Mouse (Mus musculus) hindbrain, embryonic 10.5 days (tissue): Measurements from ENCODE around the gene Olfr975. TPM values are rescaled to one million over a fixed set of nuclear protein-coding genes. Genes with fewer than 3 reads are reported as not detected.
"Not testable (repeated sequence)": the region's sequence is repeated elsewhere in the genome, so short reads cannot be mapped to it uniquely, and the experiment has no call there.

Experiments
- DNase-seq: peaks from one replicate; pipeline ENCODE4 v3.0.0-alpha.2; 2017; ENCODE audit warnings: low spot score
- H3K27ac ChIP-seq: fragments of 300-500 bp; sonication (generic); 2 replicates; pipeline ENCODE4 v1.5.1; 2016; ENCODE audit warnings: mild to moderate bottlenecking, moderate library complexity
- H3K27me3 ChIP-seq: fragments of 300-500 bp; sonication (generic); 2 replicates; pipeline ENCODE4 v1.6.1; 2016; ENCODE audit warnings: mild to moderate bottlenecking; ENCODE audit not compliant: poor library complexity, insufficient read depth, severe bottlenecking
- H3K36me3 ChIP-seq: fragments of 300-500 bp; sonication (generic); 2 replicates; pipeline ENCODE4 v1.6.1; 2016; ENCODE audit warnings: mild to moderate bottlenecking, moderate library complexity
- H3K4me1 ChIP-seq: fragments of 300-500 bp; sonication (generic); replicated peaks from 2 replicates; pipeline ENCODE4 v1.6.1; 2016; ENCODE audit warnings: mild to moderate bottlenecking
- H3K4me3 ChIP-seq: fragments of 300-500 bp; sonication (generic); 2 replicates; pipeline ENCODE4 v1.5.1; 2016; ENCODE audit warnings: mild to moderate bottlenecking, moderate library complexity
- H3K9me3 ChIP-seq: fragments of 300-500 bp; sonication (generic); 2 replicates; pipeline ENCODE4 v1.6.1; 2016; ENCODE audit warnings: mild to moderate bottlenecking, moderate library complexity
- WGBS: fragments of 180-500 bp; shearing (Covaris S2); methylation state at CpG from one replicate; pipeline ENCODE4 v1.1.7; 2016; 5-methylcytosine and 5-hydroxymethylcytosine counted together
- polyA plus RNA-seq: library from polyadenylated mRNA; unstranded; fragments of >200 nt; fragmentation: Nextera tagmentation; extraction: Ambion mirVana; gene quantifications from 2 replicates; pipeline ENCODE4 v1.2.1, GENCODE M21; 2016

The Olfr975 gene
- not detected in 2 replicates for polyA plus RNA-seq

- Histone ChIP-seq H3K9me3 (no peaks in the 10 kb centered on the region), H3K27me3 (no peaks in the 10 kb centered on the region), H3K4me3 (no peak within 1 kb of the TSS), H3K4me1 (no peaks in the 10 kb centered on the region), H3K36me3 (no peaks in the 10 kb centered on the region), H3K27ac (no peak within 1 kb of the TSS)
- no peak for DNase-seq
- 61% methylated on average over 1 of the region's 1 CpGs for WGBS
Measured at GRCm38 (mm10) chr9:39951946-39952345, at the start of gene Olfr975. Gene Olfr975 (minus strand): TSS chr9:39952046.

DNA sequence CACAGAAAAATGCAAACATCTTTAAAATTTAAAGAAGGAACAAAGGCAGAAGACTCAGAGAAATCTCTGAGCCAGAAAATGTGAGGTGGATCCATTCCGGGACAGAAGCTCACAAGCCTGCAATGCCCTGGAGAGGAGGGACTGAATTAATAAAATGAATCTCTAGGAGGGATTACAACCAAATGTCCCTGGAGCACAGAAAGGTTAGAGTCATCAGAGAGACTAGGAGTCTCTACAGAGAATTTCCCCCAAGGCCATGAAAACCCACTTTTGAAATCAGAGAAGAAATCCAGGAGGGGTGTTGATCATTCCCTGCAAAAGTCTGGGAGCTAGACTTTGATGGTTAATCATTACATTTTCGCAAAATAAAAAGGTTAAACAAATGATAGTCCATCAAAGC is 40.0 kb upstream of the Olfr975 start, which contains the start of gene Olfr978:
Olfr978 (plus strand) TSS at position 301 of the 400 bp plus-strand sequence.
- H3K27me3 ChIP-seq = no peaks in the 10 kb centered on the region
- no peak for DNase-seq
- H3K27ac ChIP-seq = no peak within 1 kb of the TSS
- WGBS = 87% methylated on average over 2 of the region's 2 CpGs
- H3K4me1 ChIP-seq = no peaks in the 10 kb centered on the region
- no peak within 1 kb of the TSS for H3K4me3 ChIP-seq
- H3K36me3 ChIP-seq = no peaks in the 10 kb centered on the region
- H3K9me3 ChIP-seq = no peaks in the 10 kb centered on the region

DNA sequence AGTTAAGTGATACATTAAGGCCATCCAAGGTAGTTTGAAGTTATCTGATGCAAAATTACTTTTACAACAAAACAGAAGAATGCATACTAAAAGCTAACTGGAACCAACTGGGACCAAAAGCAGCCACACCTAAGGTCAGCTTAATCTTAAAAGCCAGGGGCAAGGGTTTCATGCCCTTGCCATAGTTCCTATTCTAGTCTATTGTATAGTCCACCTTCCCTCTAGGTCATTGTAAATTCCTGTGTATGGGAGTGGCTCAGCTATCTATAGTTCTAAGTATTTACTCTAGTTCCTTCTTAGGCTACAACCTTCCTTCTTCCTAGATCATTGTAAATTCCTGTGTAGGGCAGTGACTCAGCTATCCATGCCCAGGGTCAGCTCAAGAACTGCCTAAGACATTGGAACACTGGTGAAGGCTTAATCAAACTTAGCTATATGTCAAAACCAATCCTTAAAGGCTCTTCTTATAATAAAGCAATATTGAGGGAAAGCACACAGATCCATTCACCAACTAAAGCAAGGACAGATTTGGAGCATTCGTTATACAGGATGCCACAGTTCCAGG is 24.8 kb upstream of the Olfr975 start:
- not testable (repeated sequence) for H3K4me1 ChIP-seq, DNase-seq, H3K27me3 ChIP-seq, H3K36me3 ChIP-seq, H3K9me3 ChIP-seq, H3K4me3 ChIP-seq, H3K27ac ChIP-seq
- WGBS = 83% methylated on average over 1 of the region's 1 CpGs

- WGBS = 89% methylated on average over 8 of the region's 9 CpGs
- H3K4me1 ChIP-seq, DNase-seq, H3K27me3 ChIP-seq, H3K9me3 ChIP-seq, H3K36me3 ChIP-seq, H3K27ac ChIP-seq, H3K4me3 ChIP-seq: not testable (repeated sequence)
Measured at GRCm38 (mm10) chr9:39961033-39961432, 9.2 kb upstream of the Olfr975 start, which contains the start of gene Olfr976. Gene Olfr976 (minus strand): TSS chr9:39961133.

GRCm38 (mm10) chr9:39937201-39937600 is 14.6 kb downstream of the Olfr975 start, which contains the start of gene Olfr974:
Gene Olfr974 (plus strand): TSS chr9:39937501.
- Histone ChIP-seq H3K4me3 (no peak within 1 kb of the TSS), H3K27ac (no peak within 1 kb of the TSS), H3K36me3 (no peaks in the 10 kb centered on the region), H3K27me3 (no peaks in the 10 kb centered on the region), H3K9me3 (no peaks in the 10 kb centered on the region), H3K4me1 (no peaks in the 10 kb centered on the region)
- DNase-seq = no peak
- WGBS = 95% methylated on average over 1 of the region's 1 CpGs

DNA sequence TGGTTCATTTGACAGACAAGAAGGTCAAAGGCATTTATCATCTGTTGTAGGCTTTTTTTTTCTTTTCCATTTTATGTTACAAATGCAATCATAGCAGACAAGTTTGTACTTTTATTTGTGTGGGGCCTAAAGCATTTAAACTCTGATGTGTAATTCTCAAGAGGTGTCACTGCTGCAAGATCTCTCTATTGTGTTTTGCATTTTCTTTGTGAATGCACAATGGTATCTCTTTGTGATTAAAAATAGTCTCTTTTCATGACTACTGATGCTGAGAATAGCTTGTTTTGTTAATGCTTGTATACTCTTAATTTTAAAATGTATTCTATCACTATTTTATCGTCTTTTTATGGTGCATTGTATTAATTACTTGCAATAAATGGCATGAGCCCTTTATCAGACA is 23.0 kb downstream of the Olfr975 start:
- WGBS = 64% methylated on average over 1 of the region's 1 CpGs
- not testable (repeated sequence) for H3K9me3 ChIP-seq, DNase-seq

DNA sequence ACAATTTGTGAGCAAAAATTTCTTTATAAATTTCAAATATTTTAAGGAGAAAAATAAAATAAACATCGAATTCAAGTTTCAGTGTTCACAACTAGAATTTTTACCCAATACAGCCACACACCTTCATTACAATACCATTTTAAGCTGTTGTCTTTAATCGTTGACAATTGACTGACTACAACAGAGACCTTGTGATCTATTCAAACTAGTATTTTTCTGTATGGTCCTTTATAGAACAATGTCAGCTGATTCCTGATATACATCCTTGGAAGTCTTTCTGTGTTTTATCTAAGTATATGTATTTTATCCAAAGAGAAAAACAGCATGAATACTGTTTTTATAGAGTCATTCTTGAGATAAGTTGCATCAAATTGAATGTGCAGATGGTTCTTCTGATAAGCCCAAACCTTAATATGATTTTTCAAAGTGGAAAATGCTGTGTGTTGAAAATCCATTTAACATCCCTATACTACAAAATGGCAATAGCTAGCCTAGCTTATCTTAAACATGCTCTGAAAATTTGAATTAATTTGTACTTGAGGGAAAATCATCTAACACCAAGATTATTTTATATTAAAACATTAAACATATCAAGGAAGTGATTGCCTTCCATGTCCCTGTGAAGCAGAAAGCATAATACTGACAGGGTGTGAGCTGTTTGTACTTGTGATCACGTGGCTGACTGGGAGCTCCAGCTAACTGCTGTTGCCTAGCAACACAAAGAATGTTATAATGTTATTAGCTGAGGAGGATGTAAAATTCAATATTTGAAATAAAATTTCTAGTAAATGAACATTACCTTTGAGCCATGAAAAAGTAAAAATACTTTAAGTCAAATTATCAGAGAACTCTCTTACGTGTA is 23.6 kb downstream of the Olfr975 start:
- DNase-seq, H3K36me3 ChIP-seq: not testable (repeated sequence)
- WGBS = no CpG with 5 or more reads among the region's 4 CpGs

More for the DNA sequence above, 23.0 kb downstream of the Olfr975 start:
- not testable (repeated sequence) for H3K27me3 ChIP-seq, H3K4me1 ChIP-seq, H3K27ac ChIP-seq, H3K4me3 ChIP-seq, H3K36me3 ChIP-seq

GRCm38 (mm10) chr9:39909939-39910338 is 41.9 kb downstream of the Olfr975 start:
- Histone ChIP-seq H3K4me3 (no peak overlapping the region), H3K9me3 (no peaks in the 10 kb centered on the region), H3K4me1 (no peaks in the 10 kb centered on the region), H3K36me3 (no peaks in the 10 kb centered on the region), H3K27me3 (no peaks in the 10 kb centered on the region), H3K27ac (no peak overlapping the region)
- DNase-seq = no peak
- 91% methylated on average over 3 of the region's 3 CpGs for WGBS

More for the DNA sequence above, 23.6 kb downstream of the Olfr975 start:
- H3K27ac ChIP-seq, H3K27me3 ChIP-seq, H3K4me3 ChIP-seq, H3K4me1 ChIP-seq, H3K9me3 ChIP-seq: not testable (repeated sequence)

GRCm38 (mm10) chr9:39907036-39907435 is 44.8 kb downstream of the Olfr975 start, which contains the start of gene Olfr229:
Gene Olfr229 (plus strand): TSS chr9:39907336.
- no peaks in the 10 kb centered on the region for H3K36me3 ChIP-seq
- WGBS = 79% methylated on average over 2 of the region's 2 CpGs
- no peak within 1 kb of the TSS for H3K27ac ChIP-seq
- H3K27me3 ChIP-seq = no peaks in the 10 kb centered on the region
- no peak for DNase-seq
- no peaks in the 10 kb centered on the region for H3K9me3 ChIP-seq
- no peaks in the 10 kb centered on the region for H3K4me1 ChIP-seq
- no peak within 1 kb of the TSS for H3K4me3 ChIP-seq

- Histone ChIP-seq H3K27ac (no peak overlapping the region), H3K4me1 (no peaks in the 10 kb centered on the region), H3K4me3 (no peak overlapping the region), H3K36me3 (no peaks in the 10 kb centered on the region), H3K27me3 (no peaks in the 10 kb centered on the region), H3K9me3 (no peaks in the 10 kb centered on the region)
- WGBS = 83% methylated on average over 6 of the region's 6 CpGs
- DNase-seq = no peak
Measured at GRCm38 (mm10) chr9:39905106-39905505, 46.7 kb downstream of the Olfr975 start.

Other genes with a start within 250 kb of the Olfr975 start
- gene Olfr149, start 244.9 kb downstream of the Olfr975 start, polyA plus RNA-seq = not detected in 2 replicates
- not detected in 2 replicates for gene Olfr965, start 240.7 kb downstream of the Olfr975 start, polyA plus RNA-seq
- not detected in 2 replicates for gene Olfr150, start 221.1 kb downstream of the Olfr975 start, polyA plus RNA-seq
- gene Olfr967, start 205.8 kb downstream of the Olfr975 start, polyA plus RNA-seq = not detected in 2 replicates
- not detected in 2 replicates for gene Olfr968, start 168.8 kb downstream of the Olfr975 start, polyA plus RNA-seq
- gene Olfr969, start 161.1 kb downstream of the Olfr975 start, polyA plus RNA-seq = not detected in 2 replicates
- not detected in 2 replicates for gene Olfr970, start 143.2 kb downstream of the Olfr975 start, polyA plus RNA-seq
- not detected in 2 replicates for gene Olfr971, start 115.2 kb downstream of the Olfr975 start, polyA plus RNA-seq
- not detected in 2 replicates for gene Olfr972, start 85.6 kb downstream of the Olfr975 start, polyA plus RNA-seq
- gene Olfr229, start 44.7 kb downstream of the Olfr975 start, polyA plus RNA-seq = not detected in 2 replicates
- not detected in 2 replicates for gene Olfr974, start 14.5 kb downstream of the Olfr975 start, polyA plus RNA-seq
- not detected in 2 replicates for gene Olfr976, start 9.1 kb upstream of the Olfr975 start, polyA plus RNA-seq
- not detected in 2 replicates for gene Olfr978, start 40.1 kb upstream of the Olfr975 start, polyA plus RNA-seq
- not detected in 2 replicates for gene Olfr979, start 51.4 kb upstream of the Olfr975 start, polyA plus RNA-seq
- gene Olfr980, start 57.5 kb upstream of the Olfr975 start, polyA plus RNA-seq = not detected in 2 replicates
- gene Olfr981, start 69.4 kb upstream of the Olfr975 start, polyA plus RNA-seq = not detected in 2 replicates
- gene Olfr982, start 121.8 kb upstream of the Olfr975 start, polyA plus RNA-seq = not detected in 2 replicates
- gene Olfr983, start 141.5 kb upstream of the Olfr975 start, polyA plus RNA-seq = not detected in 2 replicates
- 0.04 TPM in 1 of 2 replicates, not detected in the other for gene Olfr984, start 162.2 kb upstream of the Olfr975 start, polyA plus RNA-seq
- not detected in 2 replicates for gene Olfr985, start 178.1 kb upstream of the Olfr975 start, polyA plus RNA-seq
- not detected in 2 replicates for gene Tmem225, start 196.1 kb upstream of the Olfr975 start, polyA plus RNA-seq
- not detected in 2 replicates for gene Olfr986, start 228.9 kb upstream of the Olfr975 start, polyA plus RNA-seq
- 6.8 and 7.5 TPM in 2 replicates for gene Zfp202, start 240.3 kb upstream of the Olfr975 start, polyA plus RNA-seq